Mouse (Mus musculus) liver, embryonic 15.5 days (tissue): ENCODE measurements around the gene Stk38. TPM values are rescaled to one million over a fixed set of nuclear protein-coding genes. Genes with fewer than 3 reads are reported as not detected.

Source experiments
- ATAC-seq: fragments of 200-750 bp; cut with Nextera tagmentation; 2 replicates; pipeline ENCODE4 v1.8.0; 2017; ENCODE audit warnings: moderate number of reproducible peaks, mild to moderate bottlenecking, moderate library complexity; ENCODE audit not compliant: insufficient read depth
- H3K27ac ChIP-seq: fragments of 300-500 bp; sonication (generic); replicated peaks from 2 replicates; pipeline ENCODE4 v1.5.1; 2015; ENCODE audit warnings: mild to moderate bottlenecking, inconsistent platforms
- H3K27me3 ChIP-seq: fragments of 300-500 bp; sonication (generic); 2 replicates; pipeline ENCODE4 v1.6.1; 2015; ENCODE audit warnings: mild to moderate bottlenecking, inconsistent platforms
- H3K36me3 ChIP-seq: fragments of 300-500 bp; sonication (generic); replicated peaks from 2 replicates; pipeline ENCODE4 v1.6.1; 2015; ENCODE audit warnings: moderate library complexity, mild to moderate bottlenecking, inconsistent platforms
- H3K4me1 ChIP-seq: fragments of 300-500 bp; sonication (generic); replicated peaks from 2 replicates; pipeline ENCODE4 v1.6.1; 2015; ENCODE audit warnings: inconsistent platforms
- H3K4me2 ChIP-seq: fragments of 300-500 bp; sonication (generic); 2 replicates; pipeline ENCODE4 v1.6.1; 2015; ENCODE audit warnings: moderate library complexity, mild to moderate bottlenecking, inconsistent platforms
- H3K4me3 ChIP-seq: fragments of 300-500 bp; sonication (generic); replicated peaks from 2 replicates; pipeline ENCODE4 v1.5.1; 2015; ENCODE audit warnings: mild to moderate bottlenecking, inconsistent platforms
- H3K9ac ChIP-seq: fragments of 300-500 bp; sonication (generic); 2 replicates; pipeline ENCODE4 v1.6.1; 2015; ENCODE audit warnings: moderate library complexity, mild to moderate bottlenecking, inconsistent platforms
- H3K9me3 ChIP-seq: fragments of 300-500 bp; sonication (generic); replicated peaks from 2 replicates; pipeline ENCODE4 v1.6.1; 2016; ENCODE audit warnings: inconsistent platforms
- WGBS: fragments of 180-500 bp; shearing (Covaris S2); methylation state at CpG from one replicate; pipeline ENCODE4 v1.1.7; 2015; ENCODE audit warnings: mixed read lengths; ENCODE audit not compliant: insufficient replicate concordance; 5-methylcytosine and 5-hydroxymethylcytosine counted together
- polyA plus RNA-seq: library from polyadenylated mRNA; unstranded; fragments of >200 nt; fragmentation: Nextera tagmentation; extraction: Ambion mirVana; gene quantifications from 2 replicates; pipeline ENCODE4 v1.2.1, GENCODE M21; 2015

Gene Stk38
- polyA plus RNA-seq, 1 experiment from 2014 or later: 41.7 TPM

DNA sequence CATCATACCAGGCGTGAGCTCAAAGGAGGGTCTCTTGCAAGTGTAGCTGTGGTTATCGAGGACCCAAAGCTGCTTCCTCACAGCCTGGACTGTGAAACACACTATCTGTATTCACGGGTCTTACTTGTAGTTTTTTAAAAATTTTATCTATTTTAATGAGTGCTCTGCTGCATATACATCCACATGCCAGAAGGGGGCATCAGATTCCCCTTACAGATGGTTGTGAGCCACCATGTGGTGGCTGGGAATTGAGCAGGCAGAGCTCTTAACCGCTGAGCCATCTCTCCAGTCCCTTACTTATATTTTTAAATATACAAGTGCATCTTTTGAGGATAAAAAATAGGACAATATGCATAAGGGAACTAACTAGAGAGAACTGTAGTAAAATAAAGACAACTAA, 20.1 kb downstream of the Stk38 start:
- no peak for ATAC-seq

DNA sequence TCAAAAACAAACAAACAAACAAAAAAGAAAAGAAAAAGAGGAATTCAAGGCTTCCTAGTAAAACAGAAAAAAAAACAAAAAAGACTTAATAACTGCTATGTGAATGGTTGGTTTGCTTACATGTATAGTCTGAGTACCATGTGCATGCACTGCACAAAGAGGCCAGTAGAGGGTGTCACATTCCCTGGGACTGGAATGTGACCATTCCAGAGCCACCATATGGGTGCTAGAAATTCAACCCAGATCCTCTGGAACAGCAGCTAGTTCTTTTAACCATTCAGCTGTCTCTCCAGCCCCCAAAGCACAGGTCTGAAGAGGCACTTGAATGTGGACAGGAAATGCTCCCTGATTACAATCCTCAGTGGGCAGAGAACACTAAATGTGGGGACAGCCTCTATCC, 21.0 kb downstream of the Stk38 start:
- ATAC-seq: no peak
- no peak overlapping the region for H3K9ac ChIP-seq
- peaks cover 84% of the 10 kb centered on the region for H3K36me3 ChIP-seq
- H3K27ac ChIP-seq: no peak overlapping the region
- H3K4me1 ChIP-seq: peaks cover 14% of the 10 kb centered on the region; the same call in 1 of the 2 replicates
- H3K4me3 ChIP-seq: no peak overlapping the region
- H3K9me3 ChIP-seq: no peaks in the 10 kb centered on the region
- H3K27me3 ChIP-seq: no peaks in the 10 kb centered on the region
- H3K4me2 ChIP-seq: no peak overlapping the region

More for the DNA sequence above, 20.1 kb downstream of the Stk38 start:
- H3K4me3 ChIP-seq: no peak overlapping the region
- peaks cover 9% of the 10 kb centered on the region; the same call in 1 of the 2 replicates for H3K4me1 ChIP-seq
- H3K9ac ChIP-seq: no peak overlapping the region
- no peaks in the 10 kb centered on the region for H3K27me3 ChIP-seq
- no peak overlapping the region for H3K27ac ChIP-seq
- H3K9me3 ChIP-seq: no peaks in the 10 kb centered on the region
- H3K4me2 ChIP-seq: no peak overlapping the region
- WGBS: 43% methylated on average over 4 of the region's 4 CpGs
- peaks cover 82% of the 10 kb centered on the region for H3K36me3 ChIP-seq

DNA sequence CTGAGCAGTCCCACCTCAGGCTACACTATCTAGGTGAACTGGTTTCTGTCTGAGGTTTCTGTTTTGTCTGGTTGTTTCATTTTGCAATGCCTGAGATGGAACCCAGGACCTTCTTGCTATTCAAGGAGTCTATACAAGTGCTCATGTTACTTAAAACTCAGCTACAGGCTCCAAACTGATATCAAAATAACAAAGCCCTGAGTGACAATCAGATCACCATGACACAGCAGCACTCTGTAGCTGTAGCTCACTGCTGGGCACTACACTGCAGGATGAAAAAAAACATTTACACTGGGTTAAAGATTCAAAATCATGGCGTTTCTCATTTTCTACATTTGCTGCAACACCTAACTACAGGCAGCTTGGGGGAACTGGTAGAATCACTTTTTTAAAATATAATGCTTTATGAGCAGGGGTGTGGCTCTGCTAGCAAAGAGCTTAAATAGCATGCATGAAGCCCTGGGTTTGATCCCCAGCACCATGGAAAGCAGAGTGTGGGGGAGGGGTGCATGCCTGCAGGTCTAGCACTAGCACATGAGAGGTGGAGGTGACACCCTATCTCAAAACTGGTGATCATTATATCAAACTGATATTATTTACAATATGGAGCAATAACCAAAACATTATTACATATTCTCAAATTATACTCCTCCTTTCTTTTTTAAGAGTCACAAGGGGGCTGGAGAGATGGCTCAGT, 22.9 kb downstream of the Stk38 start:
- Histone ChIP-seq H3K4me1 (peaks cover 14% of the 10 kb centered on the region; the same call in 1 of the 2 replicates), H3K4me3 (no peak overlapping the region), H3K27me3 (no peaks in the 10 kb centered on the region), H3K9ac (no peak overlapping the region), H3K27ac (no peak overlapping the region), H3K9me3 (no peaks in the 10 kb centered on the region), H3K36me3 (peaks cover 75% of the 10 kb centered on the region), H3K4me2 (no peak overlapping the region)
- 83% methylated on average over 1 of the region's 1 CpGs for WGBS
- ATAC-seq: no peak

DNA sequence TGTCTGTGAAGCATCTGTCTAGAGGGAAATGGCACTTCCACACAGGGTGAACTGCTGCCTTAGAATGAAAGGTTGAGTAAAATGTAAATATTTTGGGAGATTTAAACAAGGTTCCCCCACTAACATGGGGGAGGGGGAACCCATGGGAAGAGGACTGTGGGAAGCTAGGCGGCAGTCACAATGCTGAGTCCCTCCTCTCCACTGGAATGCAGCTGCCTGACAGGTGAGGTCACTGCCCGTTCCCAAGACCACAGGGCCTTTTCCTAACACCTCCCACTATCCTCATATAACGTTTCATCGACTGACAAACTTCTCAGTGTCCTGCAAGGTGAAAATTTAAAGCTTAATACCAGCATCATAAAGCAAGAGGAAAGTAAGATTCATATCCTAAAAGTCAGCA, 25.2 kb downstream of the Stk38 start:
- Histone ChIP-seq H3K36me3 (peaks cover 74% of the 10 kb centered on the region), H3K4me3 (no peak overlapping the region), H3K27ac (peak overlapping the region; percentile 48), H3K4me2 (no peak overlapping the region), H3K9ac (no peak overlapping the region), H3K4me1 (peaks cover 22% of the 10 kb centered on the region; the same call in 1 of the 2 replicates), H3K9me3 (no peaks in the 10 kb centered on the region), H3K27me3 (no peaks in the 10 kb centered on the region)
- 55% methylated on average over 4 of the region's 4 CpGs for WGBS
- ATAC-seq: peak; percentile 61

DNA sequence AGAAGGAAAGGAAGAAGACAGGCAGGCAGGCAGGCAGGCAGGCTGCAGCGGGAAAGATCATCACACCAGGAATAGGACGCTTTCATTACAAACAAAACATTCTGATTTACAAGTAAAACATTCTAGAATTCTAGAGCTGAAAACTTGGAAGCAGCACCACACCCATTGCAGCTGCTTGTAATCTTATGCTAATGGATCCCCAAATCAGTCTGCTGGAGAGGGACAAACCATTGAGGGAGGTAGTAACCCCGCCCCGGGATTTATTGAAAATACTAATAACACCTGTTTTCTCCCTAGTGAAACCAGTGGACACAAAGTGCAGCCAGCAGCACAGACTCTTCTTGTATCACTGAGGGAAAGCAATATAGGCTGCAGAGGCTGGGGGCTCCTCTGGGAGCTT, 26.7 kb downstream of the Stk38 start:
- H3K4me1 ChIP-seq: peaks cover 18% of the 10 kb centered on the region; the same call in 1 of the 2 replicates
- no peak overlapping the region for H3K9ac ChIP-seq
- no peaks in the 10 kb centered on the region for H3K27me3 ChIP-seq
- no peak overlapping the region for H3K4me3 ChIP-seq
- no peak overlapping the region for H3K4me2 ChIP-seq
- 82% methylated on average over 4 of the region's 4 CpGs for WGBS
- no peak for ATAC-seq
- no peak overlapping the region for H3K27ac ChIP-seq
- no peaks in the 10 kb centered on the region for H3K9me3 ChIP-seq
- peaks cover 73% of the 10 kb centered on the region for H3K36me3 ChIP-seq

DNA sequence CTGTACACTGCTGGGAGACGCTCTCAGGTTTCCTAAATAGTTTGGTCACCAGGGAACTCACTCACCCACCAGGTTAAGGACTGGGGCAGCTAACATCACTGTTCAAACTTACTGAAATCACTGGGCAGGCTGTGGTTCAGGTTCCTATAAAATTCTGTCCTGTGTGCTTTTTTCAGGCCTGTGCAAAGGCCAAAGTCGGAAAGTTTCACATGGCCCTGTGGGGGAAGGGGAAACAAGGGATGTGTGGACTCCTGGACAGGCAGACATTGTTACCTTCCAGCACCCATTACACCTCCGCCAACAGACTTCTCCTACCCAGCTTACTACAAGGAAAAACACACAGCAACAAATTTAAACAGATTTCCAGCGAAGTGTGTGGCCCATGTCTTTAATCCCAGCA, 28.7 kb downstream of the Stk38 start:
- Histone ChIP-seq H3K27me3 (no peaks in the 10 kb centered on the region), H3K9me3 (no peaks in the 10 kb centered on the region), H3K4me3 (no peak overlapping the region), H3K9ac (no peak overlapping the region), H3K4me2 (no peak overlapping the region), H3K4me1 (peaks cover 18% of the 10 kb centered on the region; the same call in 1 of the 2 replicates), H3K36me3 (peaks cover 75% of the 10 kb centered on the region), H3K27ac (peak overlapping the region; percentile 10; the same call in 1 of the 2 replicates)
- peak; percentile 53; the same call in 1 of the 2 replicates for ATAC-seq
- 76% methylated on average over 4 of the region's 4 CpGs for WGBS

DNA sequence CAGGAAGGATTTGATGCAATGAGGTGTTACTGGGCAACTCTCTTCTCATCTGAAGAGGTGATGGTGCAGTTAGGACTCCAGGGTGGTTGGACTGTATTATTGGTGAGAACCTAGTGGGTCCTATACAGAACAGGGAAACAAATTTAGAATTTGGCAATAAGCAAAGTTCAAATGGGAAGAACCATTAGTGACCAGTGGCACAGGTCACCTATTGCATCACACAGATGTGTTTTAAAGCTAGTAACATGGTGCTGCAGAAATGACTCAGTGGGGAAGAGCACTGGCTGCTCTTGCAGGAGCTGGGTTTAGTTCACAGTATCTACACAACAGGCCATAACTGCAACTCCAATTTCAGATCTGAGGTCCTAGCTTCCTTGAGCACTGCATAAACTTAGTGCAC, 37.7 kb downstream of the Stk38 start:
- peaks cover 97% of the 10 kb centered on the region for H3K36me3 ChIP-seq
- H3K9ac ChIP-seq: no peak overlapping the region
- no peaks in the 10 kb centered on the region for H3K27me3 ChIP-seq
- peak; percentile 41 for ATAC-seq
- H3K4me1 ChIP-seq: peaks cover 39% of the 10 kb centered on the region
- peak overlapping the region; percentile 20; the same call in 1 of the 2 replicates for H3K27ac ChIP-seq
- no peak overlapping the region for H3K4me2 ChIP-seq
- H3K9me3 ChIP-seq: no peaks in the 10 kb centered on the region
- H3K4me3 ChIP-seq: no peak overlapping the region

DNA sequence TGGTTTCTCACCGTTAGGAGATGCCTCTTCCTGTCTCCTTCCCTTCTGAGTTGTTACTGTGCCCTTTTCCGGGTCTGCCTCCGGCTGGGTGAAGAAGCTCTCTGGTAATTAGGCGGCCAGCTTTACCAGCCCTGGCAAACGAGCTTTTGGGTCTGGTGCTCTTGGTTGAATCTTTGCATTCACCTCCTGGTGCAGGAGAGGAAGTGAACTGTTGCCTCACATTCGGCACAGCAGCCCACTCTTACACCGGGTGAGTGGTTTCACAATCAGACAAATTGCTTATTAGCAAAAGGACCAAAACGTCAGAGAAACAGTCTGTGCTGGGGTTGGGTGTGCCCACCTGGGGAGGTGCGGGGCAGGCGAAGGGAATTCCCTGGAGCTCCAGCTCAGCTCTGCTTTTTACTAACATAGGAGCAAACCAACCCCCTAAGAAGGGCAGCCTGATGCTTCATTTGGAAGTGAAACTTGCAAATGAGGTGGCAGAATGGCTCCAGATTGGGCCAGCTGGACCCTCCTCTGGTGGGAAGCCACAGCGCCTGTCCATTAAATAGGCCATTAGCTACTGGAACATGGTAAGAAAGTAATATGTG, 40.7 kb downstream of the Stk38 start:
- Histone ChIP-seq H3K9ac (no peak overlapping the region), H3K27me3 (no peaks in the 10 kb centered on the region), H3K27ac (peak overlapping the region; percentile 51), H3K4me1 (peaks cover 43% of the 10 kb centered on the region), H3K4me3 (no peak overlapping the region), H3K36me3 (peaks cover 99% of the 10 kb centered on the region), H3K9me3 (no peaks in the 10 kb centered on the region), H3K4me2 (no peak overlapping the region)
- WGBS: 36% methylated on average over 11 of the region's 11 CpGs
- ATAC-seq: no peak

DNA sequence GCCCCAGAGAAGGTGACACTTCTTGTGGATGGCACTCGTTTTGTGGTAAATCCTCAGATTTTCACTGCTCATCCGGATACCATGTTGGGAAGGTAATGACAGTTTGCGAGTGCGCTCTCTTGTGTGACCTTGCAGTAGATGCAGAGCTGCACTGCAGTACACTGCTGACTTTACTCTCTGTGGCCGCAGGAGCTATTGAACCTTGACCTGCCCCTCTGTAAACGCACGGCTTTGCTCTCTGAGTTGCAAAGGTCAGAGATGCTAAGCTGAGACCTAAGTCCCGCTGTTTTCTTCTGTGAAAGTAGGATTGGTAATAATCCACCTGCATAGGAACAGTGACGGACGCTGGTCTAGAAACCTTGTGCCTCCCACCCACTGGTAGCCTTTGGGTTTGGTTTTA, 46.2 kb downstream of the Stk38 start:
- H3K27me3 ChIP-seq: no peaks in the 10 kb centered on the region
- 78% methylated on average over 10 of the region's 10 CpGs for WGBS
- H3K36me3 ChIP-seq: peaks cover 98% of the 10 kb centered on the region
- H3K4me2 ChIP-seq: no peak overlapping the region
- peak overlapping the region; percentile 54; the same call in 1 of the 2 replicates for H3K27ac ChIP-seq
- ATAC-seq: peak; percentile 40; the same call in 1 of the 2 replicates
- peaks cover 39% of the 10 kb centered on the region for H3K4me1 ChIP-seq
- no peak overlapping the region for H3K4me3 ChIP-seq
- no peak overlapping the region for H3K9ac ChIP-seq
- H3K9me3 ChIP-seq: no peaks in the 10 kb centered on the region

DNA sequence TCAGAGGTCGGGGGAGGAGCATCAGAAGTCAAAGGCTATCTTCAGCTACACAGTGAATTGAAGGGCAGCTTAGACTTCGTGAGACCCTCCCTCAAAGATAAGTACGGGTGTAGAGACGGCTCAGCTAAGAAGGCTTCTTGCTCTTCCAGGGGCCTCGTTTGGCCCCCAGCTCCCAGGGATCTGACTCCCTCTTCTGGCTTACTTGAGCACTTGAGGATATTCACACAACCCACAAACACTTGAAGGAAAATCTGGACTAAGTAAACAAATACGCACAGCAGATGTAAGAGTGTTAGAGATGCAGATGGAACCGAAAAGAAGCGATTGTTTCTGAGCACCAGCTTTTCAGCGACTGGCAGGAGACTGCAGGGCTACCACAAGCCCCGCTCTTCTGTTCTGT, 47.2 kb downstream of the Stk38 start:
- Histone ChIP-seq H3K36me3 (peaks cover 98% of the 10 kb centered on the region), H3K27me3 (no peaks in the 10 kb centered on the region), H3K27ac (peak overlapping the region; percentile 54; the same call in 1 of the 2 replicates), H3K4me1 (peaks cover 35% of the 10 kb centered on the region), H3K9me3 (no peaks in the 10 kb centered on the region), H3K9ac (no peak overlapping the region), H3K4me3 (no peak overlapping the region), H3K4me2 (no peak overlapping the region)
- 66% methylated on average over 10 of the region's 10 CpGs for WGBS
- no peak for ATAC-seq

DNA sequence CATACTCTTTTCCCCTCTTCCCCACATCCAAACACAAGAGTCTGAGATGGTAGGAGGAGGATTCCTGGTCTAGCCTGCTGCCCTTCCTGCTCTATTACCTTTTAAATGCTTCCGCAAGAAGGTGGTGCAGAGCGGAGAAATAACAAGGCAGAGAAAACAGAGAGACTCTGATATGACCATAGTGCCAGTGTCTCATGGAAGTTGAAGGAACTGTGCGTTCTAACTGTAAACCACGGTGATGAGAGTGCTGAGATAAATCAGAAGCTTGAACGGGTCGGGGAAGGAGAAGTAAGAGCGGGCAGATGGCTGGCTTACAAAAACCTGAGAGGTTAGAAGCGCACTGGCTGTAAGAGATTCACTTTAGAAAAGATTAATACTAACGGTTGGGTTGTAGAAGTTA, 53.4 kb downstream of the Stk38 start:
- Histone ChIP-seq H3K36me3 (peaks cover 48% of the 10 kb centered on the region), H3K9ac (peak overlapping the region; percentile 94), H3K4me3 (peak overlapping the region; percentile 84), H3K27ac (peak overlapping the region; percentile 99; the same call in 1 of the 2 replicates), H3K4me2 (peak overlapping the region; percentile 77), H3K27me3 (no peaks in the 10 kb centered on the region), H3K4me1 (peaks cover 37% of the 10 kb centered on the region), H3K9me3 (no peaks in the 10 kb centered on the region)
- 55% methylated on average over 9 of the region's 9 CpGs for WGBS
- ATAC-seq: no peak
